Mouse (Mus musculus): ENCODE data around the gene Mpp4. TPM values are rescaled to one million over a fixed set of nuclear protein-coding genes. Genes with fewer than 3 reads are reported as not detected.

Mpp4 gene
- under 1 TPM; 0.37 to 0.52 TPM for total RNA-seq (2021)
- long read RNA-seq, experiment 1, result 0 reads
- long read RNA-seq, experiment 2, result 0 reads

DNA sequence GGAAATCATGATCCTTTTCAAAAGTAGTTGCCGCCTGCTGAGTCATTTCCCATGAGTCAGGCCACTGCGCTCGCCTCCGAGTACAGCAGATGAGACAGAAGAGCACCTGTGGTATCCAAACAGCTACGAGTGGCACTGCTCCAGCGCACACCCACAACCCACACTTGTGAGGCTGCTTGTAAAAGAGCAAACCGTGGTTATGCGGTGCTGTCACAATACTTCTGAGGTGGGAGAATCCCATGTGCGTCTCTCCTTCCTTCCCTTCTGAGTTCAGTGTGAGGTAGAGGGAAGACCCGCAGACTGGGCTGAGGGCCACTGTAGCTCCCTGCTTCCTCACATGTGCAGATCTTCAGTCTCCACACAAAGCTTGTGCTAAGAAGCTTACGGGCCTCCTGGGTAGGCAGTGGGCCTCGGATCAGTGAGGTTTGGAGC lies at the start of gene Mpp4:
Mpp4 (minus strand) TSS at position 360 of the 432 bp plus-strand sequence.
- no peak for DNase-seq (ENCODE audit: low spot score in 2 of 2)

DNA sequence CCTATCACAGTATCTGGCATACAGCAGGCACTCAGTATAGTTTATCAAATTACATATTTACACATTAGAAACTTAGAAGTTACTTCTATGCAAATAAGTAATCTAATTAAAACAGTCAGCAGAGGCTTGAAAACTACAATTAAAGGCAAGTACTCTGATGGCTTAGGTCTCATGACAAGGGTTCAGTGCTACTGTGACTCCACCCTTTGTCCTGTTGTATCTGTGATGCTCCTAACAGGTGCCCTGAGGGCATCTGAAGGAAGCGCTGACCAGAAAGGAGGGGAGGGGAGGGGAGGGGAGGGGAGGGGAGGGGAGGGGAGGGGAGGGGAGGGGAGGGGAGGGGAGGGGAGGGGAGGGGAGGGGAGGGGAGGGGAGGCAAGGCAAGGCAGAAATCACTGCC lies 49.8 kb upstream of the Mpp4 start:
- no peak for DNase-seq (ENCODE audit: low spot score in 2 of 2)

- DNase-seq (ENCODE audit: low spot score in 2 of 2), result no peak
Measured at GRCm38 (mm10) chr1:59212076-59212779, 49.0 kb upstream of the Mpp4 start.

GRCm38 (mm10) chr1:59211651-59212050 lies 48.5 kb upstream of the Mpp4 start:
- DNase-seq (ENCODE audit: low spot score in 2 of 2), result no peak

DNA sequence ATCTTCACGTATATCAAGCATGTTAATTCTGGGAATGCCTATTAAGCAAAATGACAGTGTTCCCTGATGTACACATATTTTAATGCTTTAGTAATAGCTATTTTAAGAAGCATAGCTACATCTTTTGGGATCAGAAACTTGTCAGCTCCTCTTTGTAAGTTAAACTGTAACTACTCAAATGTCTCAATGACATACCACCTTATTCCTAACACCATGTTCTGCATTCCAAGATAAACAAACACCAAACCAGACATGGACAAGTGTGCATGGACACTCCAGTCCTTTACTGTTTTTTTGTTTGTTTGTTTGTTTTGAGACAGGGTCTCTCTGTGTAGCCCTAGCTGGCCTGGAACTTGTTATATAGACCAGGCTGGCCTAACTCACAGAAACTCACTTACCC lies 45.1 kb upstream of the Mpp4 start:
- DNase-seq (ENCODE audit: low spot score in 2 of 2), result no peak

GRCm38 (mm10) chr1:59204489-59204888 lies 41.3 kb upstream of the Mpp4 start:
- DNase-seq (ENCODE audit: low spot score in 2 of 2), result no peak

- DNase-seq (ENCODE audit: low spot score in 2 of 2), result no peak
Measured at GRCm38 (mm10) chr1:59202367-59202766, 39.2 kb upstream of the Mpp4 start.

GRCm38 (mm10) chr1:59201561-59201960 lies 38.4 kb upstream of the Mpp4 start:
- DNase-seq (ENCODE audit: low spot score in 2 of 2), result no peak

GRCm38 (mm10) chr1:59200960-59201359 lies 37.8 kb upstream of the Mpp4 start:
- DNase-seq (ENCODE audit: low spot score in 2 of 2), result no peak

DNA sequence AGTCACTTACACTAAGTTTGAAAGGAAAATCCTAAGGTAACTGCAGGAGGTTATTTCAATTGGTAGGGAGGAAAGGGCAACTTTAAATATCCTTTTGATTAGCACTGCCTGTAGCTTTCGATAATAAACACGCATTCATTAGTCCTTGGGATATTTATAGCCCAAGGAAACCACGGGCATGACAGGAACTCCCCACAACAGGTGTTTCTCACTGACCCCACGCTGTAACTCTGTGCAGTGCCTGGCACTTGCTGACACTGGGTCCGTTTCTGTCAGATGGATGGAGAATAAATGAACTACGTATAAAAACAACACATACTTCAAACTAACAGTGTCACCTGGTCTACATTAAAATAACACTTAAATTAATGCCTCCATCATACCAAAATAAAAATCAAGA lies 31.8 kb upstream of the Mpp4 start:
- DNase-seq (ENCODE audit: low spot score in 2 of 2), result no peak

- no peak for DNase-seq (ENCODE audit: low spot score in 2 of 2)
Measured at GRCm38 (mm10) chr1:59187786-59188185, 24.6 kb upstream of the Mpp4 start.

GRCm38 (mm10) chr1:59186317-59186716 lies 23.1 kb upstream of the Mpp4 start:
- DNase-seq (ENCODE audit: low spot score in 2 of 2), result no peak

- DNase-seq (ENCODE audit: low spot score in 2 of 2), result no peak
Measured at GRCm38 (mm10) chr1:59185410-59185809, 22.2 kb upstream of the Mpp4 start.

DNA sequence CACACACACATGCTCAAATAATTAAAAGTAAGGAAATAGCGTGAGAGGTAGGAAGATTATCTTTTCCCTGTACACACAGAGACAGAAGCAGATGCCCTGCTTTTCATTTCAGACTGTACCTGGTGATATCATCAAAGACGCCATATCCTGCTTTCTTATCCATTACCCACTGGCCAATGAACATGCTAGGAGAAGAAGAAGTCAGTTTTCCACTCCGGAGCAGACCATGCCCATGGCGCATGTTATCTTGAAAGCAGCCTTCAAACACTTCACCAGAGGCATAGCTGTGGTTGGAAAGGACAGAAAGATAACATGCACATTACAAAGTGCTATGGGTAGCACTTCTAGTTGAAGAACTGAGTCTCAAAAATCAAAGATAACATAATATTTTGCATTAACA lies 19.9 kb upstream of the Mpp4 start:
- DNase-seq (ENCODE audit: low spot score in 2 of 2), result no peak

DNA sequence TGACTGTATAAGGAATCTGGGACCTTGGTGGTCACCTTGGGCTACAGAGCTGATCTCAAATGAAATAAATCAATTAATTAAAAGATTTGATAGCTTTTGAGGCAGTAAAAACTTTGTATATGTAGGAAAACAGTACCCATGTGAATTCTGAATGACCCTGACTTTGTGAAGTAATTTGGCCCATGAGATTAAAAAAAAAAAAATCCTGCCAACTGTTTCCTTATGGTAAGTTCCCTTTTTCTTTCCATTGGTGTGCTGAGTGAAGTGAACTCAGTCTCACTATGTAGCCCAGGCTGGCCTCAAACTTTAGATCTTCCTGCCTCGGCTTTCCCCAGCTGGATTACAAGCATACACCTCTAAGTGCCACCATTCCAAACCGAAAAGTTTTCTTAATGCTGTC lies 19.2 kb upstream of the Mpp4 start:
- no peak for DNase-seq (ENCODE audit: low spot score in 2 of 2)

DNA sequence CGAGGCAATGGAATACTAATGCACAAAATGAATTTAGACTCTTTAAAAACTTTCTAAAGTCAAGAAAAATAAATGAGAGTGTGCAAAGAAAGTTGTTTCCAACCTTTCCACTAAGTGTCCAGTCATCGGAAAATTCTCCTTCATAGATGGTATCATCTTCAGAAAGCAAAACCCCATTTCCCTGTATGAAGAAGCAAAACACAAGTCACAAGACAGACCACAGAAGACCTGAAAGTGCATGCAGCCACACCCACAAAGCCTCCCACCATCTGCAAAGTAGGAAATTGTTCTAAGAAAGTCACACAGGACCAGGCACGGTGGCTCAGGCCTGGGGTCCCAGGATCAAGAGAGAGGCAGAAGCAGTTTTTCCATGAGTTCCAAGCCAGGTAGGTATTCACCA lies 16.8 kb upstream of the Mpp4 start:
- no peak for DNase-seq (ENCODE audit: low spot score in 2 of 2)

GRCm38 (mm10) chr1:59178401-59178800 lies 15.2 kb upstream of the Mpp4 start:
- DNase-seq (ENCODE audit: low spot score in 2 of 2), result no peak

DNA sequence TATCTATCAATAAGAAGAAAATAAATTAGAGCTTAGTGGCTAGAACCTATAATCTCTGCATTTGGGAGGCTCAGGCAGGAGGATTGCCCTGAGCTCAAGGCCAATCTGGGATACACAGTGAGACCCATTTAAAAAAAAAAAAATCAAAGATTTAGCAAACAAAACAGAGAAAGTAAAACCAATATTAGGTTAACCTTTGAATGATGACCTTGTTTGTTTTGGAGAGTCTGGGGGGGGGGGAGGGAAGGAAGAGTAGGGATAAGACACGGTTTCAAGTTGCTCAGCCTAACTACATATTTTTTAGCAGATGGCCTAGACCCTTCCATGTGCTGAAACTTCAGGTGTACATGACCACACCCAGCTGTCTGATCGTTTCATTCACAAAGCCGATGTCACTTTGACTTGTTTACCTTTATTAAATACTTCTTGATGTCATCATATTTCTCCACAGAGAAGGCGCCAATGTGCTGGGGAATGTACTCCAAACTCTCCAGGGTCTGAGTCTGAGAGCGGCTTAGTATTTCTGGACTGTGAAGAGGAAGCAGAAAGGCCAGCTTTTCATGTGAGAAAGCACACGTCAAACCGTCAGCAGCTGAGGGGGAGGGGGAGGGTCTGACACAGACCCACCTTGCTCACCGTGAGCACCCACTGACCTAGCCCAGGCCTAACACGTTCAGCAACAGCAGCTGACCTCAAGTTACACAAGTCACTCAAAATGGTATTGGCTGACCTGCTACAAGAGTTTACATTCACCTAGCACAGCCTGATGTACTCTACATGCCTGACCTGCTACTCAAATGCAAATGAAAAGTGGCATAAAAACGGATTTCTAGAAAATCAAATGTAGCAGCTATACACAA lies 11.6 kb upstream of the Mpp4 start:
- no peak for DNase-seq (ENCODE audit: low spot score in 2 of 2)

- no peak for DNase-seq (ENCODE audit: low spot score in 2 of 2)
Measured at GRCm38 (mm10) chr1:59173023-59173422, 9.8 kb upstream of the Mpp4 start.

DNA sequence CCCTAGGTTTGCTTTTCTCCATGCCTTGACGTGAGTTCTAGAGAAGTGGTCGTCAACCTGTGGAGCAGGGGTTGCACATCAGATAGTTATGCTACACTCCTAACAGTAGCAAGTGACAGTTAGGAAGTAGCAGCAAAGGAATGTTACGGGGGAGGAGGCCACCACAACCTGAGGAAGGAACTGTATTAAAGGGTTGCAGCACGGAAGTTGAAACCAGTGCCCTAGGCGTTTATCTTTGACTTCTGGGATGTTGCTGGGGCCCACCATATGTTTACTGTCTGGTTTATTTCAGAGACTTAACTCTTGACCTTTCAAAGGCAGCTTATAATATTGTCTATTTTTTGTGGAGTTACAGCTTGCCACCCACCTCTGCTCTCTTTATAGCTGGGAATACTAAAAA lies 8.7 kb upstream of the Mpp4 start:
- no peak for DNase-seq (ENCODE audit: low spot score in 2 of 2)

GRCm38 (mm10) chr1:59170290-59170689 lies 7.1 kb upstream of the Mpp4 start:
- DNase-seq (ENCODE audit: low spot score in 2 of 2), result no peak

GRCm38 (mm10) chr1:59169586-59169985 lies 6.4 kb upstream of the Mpp4 start:
- no peak for DNase-seq (ENCODE audit: low spot score in 2 of 2)

All from gastrocnemius, postnatal 4 days (tissue).